Mouse (Mus musculus) heart, adult 2 months (tissue): ENCODE measurements around the gene Anapc7.

ENCODE experiments used
- CTCF ChIP-seq: fragments of 200-600 bp; IDR thresholded peaks from 2 replicates; pipeline ENCODE4 v1.8.1; 2022; ENCODE audit warnings: antibody characterized with exemption, mild to moderate bottlenecking, moderate library complexity
- EP300 ChIP-seq: fragments of 200-500 bp; IDR thresholded peaks from 2 replicates; pipeline ENCODE4 v1.6.1; 2011; ENCODE audit warnings: low read depth, low read length, control low read depth; ENCODE audit not compliant: insufficient read depth
- POLR2A ChIP-seq: fragments of 200-500 bp; IDR thresholded peaks from 2 replicates; pipeline ENCODE4 v1.6.1; 2011; ENCODE audit warnings: mild to moderate bottlenecking, low read depth, low read length, control low read depth; ENCODE audit not compliant: insufficient read depth

GRCm38 (mm10) chr5:122471658-122472057 is 50.2 kb downstream of the Anapc7 start:
- TF ChIP-seq CTCF (no peak), POLR2A (no peak), EP300 (0 out of 2 replicates have a peak, but pooled peaks have one; percentile 30)
